Mouse (Mus musculus): ENCODE data around the gene Ly6c2. TPM values are rescaled to one million over a fixed set of nuclear protein-coding genes. Genes with fewer than 3 reads are reported as not detected.
"Not testable (repeated sequence)": the region's sequence is repeated elsewhere in the genome, so short reads cannot be mapped to it uniquely, and the experiment has no call there.

The Ly6c2 gene
- polyA plus RNA-seq, 1 experiment, result 0.58 TPM

GRCm38 (mm10) chr15:75118742-75119141 is 7.0 kb upstream of the Ly6c2 start:
- peak; percentile 10; the same call in 1 of the 2 replicates for TF ChIP-seq CTCF (IDR thresholded peaks at IDR 0.05; ENCODE audit: borderline replicate concordance, insufficient read depth, low read length)
- H3K4me1 ChIP-seq (ENCODE audit: control insufficient read depth, insufficient read depth, low read length); H3K4me3 ChIP-seq (ENCODE audit: insufficient read depth, low read length); H3K27ac ChIP-seq (ENCODE audit: insufficient read depth, low read length): not testable (repeated sequence)

- not testable (repeated sequence) for H3K4me3 ChIP-seq (ENCODE audit: insufficient read depth, low read length); H3K27ac ChIP-seq (ENCODE audit: insufficient read depth, low read length); H3K4me1 ChIP-seq (ENCODE audit: control insufficient read depth, insufficient read depth, low read length)
These were observed 5.7 kb upstream of the Ly6c2 start for GRCm38 (mm10) chr15:75117481-75117880.

GRCm38 (mm10) chr15:75116525-75116924 is 4.8 kb upstream of the Ly6c2 start:
- Histone ChIP-seq H3K4me1 (ENCODE audit: control insufficient read depth, insufficient read depth, low read length) (no peaks in the 10 kb centered on the region), H3K4me3 (ENCODE audit: insufficient read depth, low read length) (no peak overlapping the region), H3K27ac (ENCODE audit: insufficient read depth, low read length) (no peak overlapping the region)
- no peak for TF ChIP-seq CTCF (IDR thresholded peaks at IDR 0.05; ENCODE audit: borderline replicate concordance, insufficient read depth, low read length)
- TF ChIP-seq POLR2A (IDR thresholded peaks at IDR 0.05; ENCODE audit: low read depth, low read length), result no peak

DNA sequence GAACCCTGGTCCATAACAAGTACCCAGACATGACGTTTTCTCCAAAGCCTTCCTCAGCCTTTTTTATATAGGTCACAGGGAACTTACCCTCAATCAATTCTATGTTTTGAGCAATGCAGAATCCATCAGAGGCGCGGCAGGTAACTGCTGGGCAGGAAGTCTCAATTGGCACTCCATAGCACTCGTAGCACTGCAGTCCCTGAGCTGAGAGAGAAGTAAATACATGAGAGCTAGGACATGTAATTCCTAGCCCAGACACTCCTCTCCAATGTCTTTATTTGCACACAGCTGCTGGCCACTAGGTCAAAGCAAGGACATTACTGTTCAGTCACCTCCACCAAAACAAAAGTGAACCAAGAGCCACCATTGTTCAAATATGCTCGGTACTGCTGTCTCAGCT is 1.3 kb downstream of the Ly6c2 start:
- H3K4me3 ChIP-seq (ENCODE audit: insufficient read depth, low read length); H3K27ac ChIP-seq (ENCODE audit: insufficient read depth, low read length); H3K4me1 ChIP-seq (ENCODE audit: control insufficient read depth, insufficient read depth, low read length): not testable (repeated sequence)

DNA sequence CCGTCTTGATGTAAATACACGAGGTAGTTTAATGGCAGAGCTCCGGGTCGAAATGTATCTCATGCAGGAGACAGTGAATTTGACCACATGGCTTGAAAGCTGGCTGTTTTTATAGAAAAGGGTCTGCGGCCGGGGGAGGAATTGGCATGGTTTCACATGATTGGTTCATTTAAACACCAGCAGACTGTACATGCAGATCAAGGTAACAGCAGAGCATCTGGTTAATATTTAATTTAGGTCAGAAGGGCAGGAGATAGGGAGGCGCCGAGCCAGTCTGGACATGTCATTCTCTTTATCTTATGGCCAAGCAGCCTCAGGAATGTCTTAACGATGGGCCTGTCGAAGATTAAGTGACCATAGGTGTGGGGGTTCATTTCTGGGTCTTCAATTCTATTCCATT is 12.5 kb downstream of the Ly6c2 start:
- H3K4me3 ChIP-seq (ENCODE audit: insufficient read depth, low read length), result no peak overlapping the region
- no peak for TF ChIP-seq POLR2A (IDR thresholded peaks at IDR 0.05; ENCODE audit: low read depth, low read length)
- no peak for TF ChIP-seq CTCF (IDR thresholded peaks at IDR 0.05; ENCODE audit: borderline replicate concordance, insufficient read depth, low read length)
- no peak overlapping the region for H3K27ac ChIP-seq (ENCODE audit: insufficient read depth, low read length)
- H3K4me1 ChIP-seq (ENCODE audit: control insufficient read depth, insufficient read depth, low read length), result no peaks in the 10 kb centered on the region

GRCm38 (mm10) chr15:75088041-75088440 is 23.7 kb downstream of the Ly6c2 start:
- not testable (repeated sequence) for H3K4me3 ChIP-seq (ENCODE audit: insufficient read depth, low read length); H3K27ac ChIP-seq (ENCODE audit: insufficient read depth, low read length); H3K4me1 ChIP-seq (ENCODE audit: control insufficient read depth, insufficient read depth, low read length)

GRCm38 (mm10) chr15:75069965-75070364 is 41.8 kb downstream of the Ly6c2 start:
- no peak overlapping the region for H3K4me3 ChIP-seq (ENCODE audit: insufficient read depth, low read length)
- no peaks in the 10 kb centered on the region for H3K4me1 ChIP-seq (ENCODE audit: control insufficient read depth, insufficient read depth, low read length)
- H3K27ac ChIP-seq (ENCODE audit: insufficient read depth, low read length), result no peak overlapping the region
- TF ChIP-seq CTCF (IDR thresholded peaks at IDR 0.05; ENCODE audit: borderline replicate concordance, insufficient read depth, low read length) (no peak), POLR2A (IDR thresholded peaks at IDR 0.05; ENCODE audit: low read depth, low read length) (no peak)

DNA sequence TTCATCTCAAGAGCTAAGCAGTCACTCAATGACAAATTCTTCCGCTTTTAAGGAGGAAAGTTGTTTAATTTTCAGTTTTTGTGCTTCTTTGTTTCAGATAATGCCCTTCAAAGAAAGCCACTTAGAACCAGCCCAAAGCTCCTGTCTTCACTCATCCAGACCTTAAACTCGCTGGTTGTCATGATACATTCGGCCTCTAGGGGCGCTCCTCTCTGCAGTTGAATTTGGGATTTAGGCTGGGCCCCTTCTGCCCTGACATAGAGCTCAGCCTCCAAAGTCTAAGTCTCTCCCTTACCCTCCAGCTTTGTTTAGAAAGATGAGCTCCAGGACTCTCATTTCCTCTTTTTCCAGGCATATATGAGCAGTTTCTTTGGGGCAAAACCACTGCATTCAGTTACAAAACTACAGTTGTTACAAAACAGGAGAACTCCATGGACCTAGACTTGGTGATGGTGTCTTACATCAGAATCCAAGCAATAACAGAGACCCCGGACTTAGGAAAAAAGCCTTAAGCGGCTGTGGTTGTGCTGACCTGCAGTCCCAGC is 49.7 kb downstream of the Ly6c2 start:
- H3K4me3 ChIP-seq (ENCODE audit: insufficient read depth, low read length); H3K4me1 ChIP-seq (ENCODE audit: control insufficient read depth, insufficient read depth, low read length); H3K27ac ChIP-seq (ENCODE audit: insufficient read depth, low read length): not testable (repeated sequence)

- Histone ChIP-seq H3K27ac (ENCODE audit: insufficient read depth, low read length) (no peak overlapping the region), H3K4me3 (ENCODE audit: insufficient read depth, low read length) (no peak overlapping the region), H3K4me1 (ENCODE audit: control insufficient read depth, insufficient read depth, low read length) (peaks cover 2% of the 10 kb centered on the region; the same call in 1 of the 2 replicates)
- TF ChIP-seq CTCF (IDR thresholded peaks at IDR 0.05; ENCODE audit: borderline replicate concordance, insufficient read depth, low read length), result peak; percentile 48; the same call in 1 of the 2 replicates
- no peak for TF ChIP-seq POLR2A (IDR thresholded peaks at IDR 0.05; ENCODE audit: low read depth, low read length)
These were observed 51.3 kb downstream of the Ly6c2 start for GRCm38 (mm10) chr15:75060505-75060904.

Other genes starting within 250 kb of the Ly6c2 start
- not detected in 2 replicates for gene 2010109I03Rik, start 214.9 kb downstream of the Ly6c2 start, polyA plus RNA-seq (2011; ENCODE audit: insufficient read length, low read depth, missing spikeins)
- 0.58 TPM in 1 of 2 replicates, not detected in the other for gene Ly6i, start 128.5 kb downstream of the Ly6c2 start, polyA plus RNA-seq (2011; ENCODE audit: insufficient read length, low read depth, missing spikeins)
- 261 and 427 TPM in 2 replicates for gene Ly6a, start 113.9 kb downstream of the Ly6c2 start, polyA plus RNA-seq (2011; ENCODE audit: insufficient read length, low read depth, missing spikeins)
- gene Ly6c1, start 63.1 kb downstream of the Ly6c2 start, polyA plus RNA-seq (2011; ENCODE audit: insufficient read length, low read depth, missing spikeins), result 28.7 and 40.8 TPM in 2 replicates
- not detected in 2 replicates for gene Ly6g, start 43.3 kb upstream of the Ly6c2 start, polyA plus RNA-seq (2011; ENCODE audit: insufficient read length, low read depth, missing spikeins)
- gene BC025446, start 104.4 kb upstream of the Ly6c2 start, polyA plus RNA-seq (2011; ENCODE audit: insufficient read length, low read depth, missing spikeins), result not detected in 2 replicates
- gene Ly6f, start 156.5 kb upstream of the Ly6c2 start, polyA plus RNA-seq (2011; ENCODE audit: insufficient read length, low read depth, missing spikeins), result not detected in 2 replicates